8 mouse cellular contexts compared by ENCODE assay signal in the genomic region with DNA sequence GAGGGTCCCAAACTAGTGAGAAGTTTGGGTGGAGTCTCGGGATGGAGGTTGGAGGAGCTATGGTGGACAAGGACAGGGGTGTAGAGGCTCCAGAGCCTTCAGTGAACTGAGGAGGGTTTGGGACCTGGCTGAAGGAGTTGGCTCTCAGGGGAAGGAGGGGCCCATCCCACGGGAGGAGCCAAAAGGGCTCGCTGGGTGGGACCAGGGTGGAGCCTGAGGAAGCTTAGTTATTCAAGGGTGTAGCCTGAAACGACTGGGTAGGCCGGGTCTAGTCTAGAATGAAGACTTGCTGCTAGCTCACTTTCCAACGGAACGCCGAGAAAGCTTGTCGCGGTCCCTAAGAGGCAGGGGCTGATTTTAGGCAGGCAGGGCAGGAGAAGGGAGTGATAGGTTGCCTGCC. TPM values are rescaled to one million over a fixed set of nuclear protein-coding genes. Genes with fewer than 3 reads are reported as not detected.
DNase-seq lines count a peak whose midpoint lies in the region; ATAC-seq lines count a peak whose summit lies in the region.

No protein-coding gene starts in this region.

- under 1% methylated on average over 10 of the region's 10 CpGs for WGBS in embryonic facial prominence, embryonic 12.5 days
- WGBS in heart, embryonic 11.5 days (ENCODE audit: insufficient replicate concordance), result under 1% methylated on average over 10 of the region's 10 CpGs
- WGBS in kidney, embryonic 15.5 days, result under 1% methylated on average over 10 of the region's 10 CpGs

- ATAC-seq in embryonic facial prominence, embryonic 12.5 days (ENCODE audit: insufficient number of reproducible peaks, insufficient read depth, low FRiP score, low TSS enrichment), result peak; percentile 57; the same call in 1 of the 2 replicates
- peak; percentile 60 for ATAC-seq in heart, embryonic 11.5 days (replicated peaks; ENCODE audit: insufficient number of reproducible peaks, low FRiP score, low TSS enrichment)
- peak; percentile 89 for ATAC-seq in kidney, embryonic 15.5 days (replicated peaks; ENCODE audit: low FRiP score)

- DNase-seq in spleen, adult 12 weeks (ENCODE audit: low spot score), result peak; percentile 44
- DNase-seq in spleen, postnatal 14 days (ENCODE audit: low spot score in 2 of 2), result no peak
- DNase-seq in lung, postnatal 25 days (ENCODE audit: low spot score), result peak; percentile 86
- DNase-seq in splenic B cell, adult 2 months (ENCODE audit: low read depth, low spot score), result peak; percentile 27
- no peak for DNase-seq in right cerebral cortex, postnatal 14 days

- H3K4me2 ChIP-seq in embryonic facial prominence, embryonic 12.5 days (replicated peaks), result peak overlapping the region; percentile 86
- H3K4me2 ChIP-seq in heart, embryonic 11.5 days, result peak overlapping the region; percentile 94
- H3K4me2 ChIP-seq in kidney, embryonic 15.5 days, result peak overlapping the region; percentile 93

- H3K27ac ChIP-seq in embryonic facial prominence, embryonic 12.5 days, result 0 out of 2 replicates have a peak overlapping the region, but pooled peaks have one; percentile 64
- no peak overlapping the region for H3K27ac ChIP-seq in heart, embryonic 11.5 days (ENCODE audit: low read depth, low read length)
- H3K27ac ChIP-seq in kidney, embryonic 15.5 days, result peak overlapping the region; percentile 87

- H3K9me3 ChIP-seq in embryonic facial prominence, embryonic 12.5 days, result no peaks in the 10 kb centered on the region
- no peaks in the 10 kb centered on the region for H3K9me3 ChIP-seq in heart, embryonic 11.5 days (replicated peaks; ENCODE audit: control insufficient read depth, low read length)
- no peaks in the 10 kb centered on the region for H3K9me3 ChIP-seq in kidney, embryonic 15.5 days (replicated peaks)

- peak overlapping the region; percentile 61 for H3K9ac ChIP-seq in embryonic facial prominence, embryonic 12.5 days
- H3K9ac ChIP-seq in heart, embryonic 11.5 days (ENCODE audit: low read depth, low read length), result 0 out of 2 replicates have a peak overlapping the region, but pooled peaks have one; percentile 69
- peak overlapping the region; percentile 57 for H3K9ac ChIP-seq in kidney, embryonic 15.5 days

- H3K36me3 ChIP-seq in embryonic facial prominence, embryonic 12.5 days, result no peaks in the 10 kb centered on the region
- H3K36me3 ChIP-seq in heart, embryonic 11.5 days (ENCODE audit: control insufficient read depth, insufficient read depth, low read length), result no peaks in the 10 kb centered on the region
- H3K36me3 ChIP-seq in kidney, embryonic 15.5 days, result no peaks in the 10 kb centered on the region
- no peaks in the 10 kb centered on the region for H3K36me3 ChIP-seq in splenic B cell, adult 2 months (ENCODE audit: control insufficient read depth, insufficient read depth, low read length, poor library complexity, severe bottlenecking)

- H3K27me3 ChIP-seq in embryonic facial prominence, embryonic 12.5 days, result peaks cover 33% of the 10 kb centered on the region
- peaks cover 22% of the 10 kb centered on the region for H3K27me3 ChIP-seq in heart, embryonic 11.5 days (ENCODE audit: control insufficient read depth, insufficient read depth, low read length)
- peaks cover 34% of the 10 kb centered on the region for H3K27me3 ChIP-seq in kidney, embryonic 15.5 days
- H3K27me3 ChIP-seq in splenic B cell, adult 2 months (ENCODE audit: control insufficient read depth, insufficient read depth, low read length, poor library complexity, severe bottlenecking), result no peaks in the 10 kb centered on the region

- H3K4me3 ChIP-seq in embryonic facial prominence, embryonic 12.5 days, result peak overlapping the region; percentile 47
- peak overlapping the region; percentile 54 for H3K4me3 ChIP-seq in heart, embryonic 11.5 days (ENCODE audit: low read depth, low read length)
- peak overlapping the region; percentile 54 for H3K4me3 ChIP-seq in kidney, embryonic 15.5 days (replicated peaks)

- H3K4me1 ChIP-seq in embryonic facial prominence, embryonic 12.5 days, result peaks cover 12% of the 10 kb centered on the region; the same call in 1 of the 2 replicates
- peaks cover 8% of the 10 kb centered on the region for H3K4me1 ChIP-seq in heart, embryonic 11.5 days (ENCODE audit: control insufficient read depth, insufficient read depth, low read length)
- peaks cover 17% of the 10 kb centered on the region for H3K4me1 ChIP-seq in kidney, embryonic 15.5 days

RNA-seq across cellular contexts. Expression of a gene that starts 9.0 kb away (rescaled TPM):
- polyA plus RNA-seq in embryonic facial prominence, embryonic 12.5 days (2016; fragmentation: Nextera tagmentation; extraction: Ambion mirVana), result 0.11 and 0.19 TPM in 2 replicates
- not detected in 2 replicates for polyA plus RNA-seq in heart, embryonic 11.5 days (2014; fragmentation: Nextera tagmentation; extraction: Ambion mirVana)
- 0.14 TPM in 2 replicates for polyA plus RNA-seq in kidney, embryonic 15.5 days (2015; fragmentation: Nextera tagmentation; extraction: Ambion mirVana)

RNA-seq across cellular contexts. Expression of a gene that starts 22.7 kb away (rescaled TPM):
- polyA plus RNA-seq in embryonic facial prominence, embryonic 12.5 days (2016; fragmentation: Nextera tagmentation; extraction: Ambion mirVana), result 76.3 and 84.7 TPM in 2 replicates
- polyA plus RNA-seq in heart, embryonic 11.5 days (2014; fragmentation: Nextera tagmentation; extraction: Ambion mirVana), result 69.1 and 77.3 TPM in 2 replicates
- polyA plus RNA-seq in kidney, embryonic 15.5 days (2015; fragmentation: Nextera tagmentation; extraction: Ambion mirVana), result 74.2 and 79.1 TPM in 2 replicates

RNA-seq across cellular contexts. Expression of a gene that starts 22.7 kb away (rescaled TPM):
- polyA plus RNA-seq in embryonic facial prominence, embryonic 12.5 days (2016; fragmentation: Nextera tagmentation; extraction: Ambion mirVana), result 32.9 and 35.6 TPM in 2 replicates
- 10.0 and 10.5 TPM in 2 replicates for polyA plus RNA-seq in heart, embryonic 11.5 days (2014; fragmentation: Nextera tagmentation; extraction: Ambion mirVana)
- 19.2 and 25.1 TPM in 2 replicates for polyA plus RNA-seq in kidney, embryonic 15.5 days (2015; fragmentation: Nextera tagmentation; extraction: Ambion mirVana)

RNA-seq across cellular contexts. Expression of a gene that starts 34.4 kb away (rescaled TPM):
- 660 and 677 TPM in 2 replicates for polyA plus RNA-seq in embryonic facial prominence, embryonic 12.5 days (2016; fragmentation: Nextera tagmentation; extraction: Ambion mirVana)
- 179 and 194 TPM in 2 replicates for polyA plus RNA-seq in heart, embryonic 11.5 days (2014; fragmentation: Nextera tagmentation; extraction: Ambion mirVana)
- polyA plus RNA-seq in kidney, embryonic 15.5 days (2015; fragmentation: Nextera tagmentation; extraction: Ambion mirVana), result 704 and 710 TPM in 2 replicates

RNA-seq across cellular contexts. Expression of a gene that starts 45.5 kb away (rescaled TPM):
- polyA plus RNA-seq in embryonic facial prominence, embryonic 12.5 days (2016; fragmentation: Nextera tagmentation; extraction: Ambion mirVana), result 93.3 and 95.7 TPM in 2 replicates
- polyA plus RNA-seq in heart, embryonic 11.5 days (2014; fragmentation: Nextera tagmentation; extraction: Ambion mirVana), result 57.3 and 61.4 TPM in 2 replicates
- polyA plus RNA-seq in kidney, embryonic 15.5 days (2015; fragmentation: Nextera tagmentation; extraction: Ambion mirVana), result 86.4 and 90.4 TPM in 2 replicates

Comparison
In these comparisons a context has a peak if more than half of its experiments do, and no peak if none do; other contexts are left out.
1. DNase-seq: peak in spleen, adult 12 weeks (single experiment), lung, postnatal 25 days (single experiment) and splenic B cell, adult 2 months (single experiment); none in spleen, postnatal 14 days (0 of 2) and right cerebral cortex, postnatal 14 days (single experiment).
2. Peak in every context shown above with its lines, with median percentiles within 50 percentile points of each other: ATAC-seq, H3K4me2 ChIP-seq, H3K4me3 ChIP-seq and H3K9ac ChIP-seq.